ENCODE assay signal across 12 mouse cellular contexts in genomic region chr1:74891513-74891912, GRCm38 (mm10). TPM values are rescaled to one million over a fixed set of nuclear protein-coding genes. Genes with fewer than 3 reads are reported as not detected.
DNase-seq lines count a peak whose midpoint lies in the region; ATAC-seq lines count a peak whose summit lies in the region.
"Had no signal": no experiment of that assay in that cellular context is flagged by ENCODE, and none has a peak within 500 bp of the region (broad histone marks: within the 10 kb centered on the region; RNA-seq: fewer than 3 reads in every experiment).

No protein-coding gene starts in this region.

- H3K4me3 ChIP-seq in forebrain, embryonic 11.5 days (ENCODE audit: low read depth, low read length), result no peak overlapping the region
- H3K4me3 ChIP-seq in forebrain, embryonic 16.5 days (replicated peaks; ENCODE audit: low read length), result no peak overlapping the region
- no peak overlapping the region for H3K4me3 ChIP-seq in midbrain, embryonic 11.5 days (ENCODE audit: low read depth, low read length)
- no peak overlapping the region for H3K4me3 ChIP-seq in midbrain, embryonic 16.5 days (ENCODE audit: low read depth, low read length)
- no peak overlapping the region for H3K4me3 ChIP-seq in neural tube, embryonic 11.5 days (ENCODE audit: low read depth, low read length)

- no peak for ATAC-seq in forebrain, embryonic 11.5 days (replicated peaks; ENCODE audit: low FRiP score)
- no peak for ATAC-seq in forebrain, embryonic 16.5 days
- no peak for ATAC-seq in midbrain, embryonic 11.5 days (ENCODE audit: low FRiP score)
- ATAC-seq in midbrain, embryonic 16.5 days, result no peak
- no peak for ATAC-seq in neural tube, embryonic 11.5 days (ENCODE audit: insufficient read depth, low FRiP score, low TSS enrichment)
- no peak for ATAC-seq in megakaryocyte, adult 5-6 weeks (ENCODE audit: poor library complexity, severe bottlenecking)
- ATAC-seq: intestine, embryonic 16.5 days had no signal

- no peaks in the 10 kb centered on the region for H3K9me3 ChIP-seq in forebrain, embryonic 11.5 days (ENCODE audit: control insufficient read depth, low read length)
- no peaks in the 10 kb centered on the region for H3K9me3 ChIP-seq in forebrain, embryonic 16.5 days (ENCODE audit: control insufficient read depth, low read length)
- H3K9me3 ChIP-seq in midbrain, embryonic 11.5 days (ENCODE audit: control insufficient read depth, low read length), result no peaks in the 10 kb centered on the region
- no peaks in the 10 kb centered on the region for H3K9me3 ChIP-seq in midbrain, embryonic 16.5 days (replicated peaks; ENCODE audit: control insufficient read depth, low read length, poor library complexity, severe bottlenecking)
- no peaks in the 10 kb centered on the region for H3K9me3 ChIP-seq in neural tube, embryonic 11.5 days (ENCODE audit: control insufficient read depth, low read length)

- no peaks in the 10 kb centered on the region for H3K36me3 ChIP-seq in forebrain, embryonic 11.5 days (ENCODE audit: control insufficient read depth, insufficient read depth, low read length)
- H3K36me3 ChIP-seq in forebrain, embryonic 16.5 days (ENCODE audit: control insufficient read depth, insufficient read depth), result no peaks in the 10 kb centered on the region
- H3K36me3 ChIP-seq in midbrain, embryonic 11.5 days (ENCODE audit: control insufficient read depth, insufficient read depth, low read length), result no peaks in the 10 kb centered on the region
- H3K36me3 ChIP-seq in midbrain, embryonic 16.5 days (ENCODE audit: control insufficient read depth, insufficient read depth, low read length), result no peaks in the 10 kb centered on the region
- H3K36me3 ChIP-seq in neural tube, embryonic 11.5 days (ENCODE audit: control insufficient read depth, insufficient read depth, low read length), result no peaks in the 10 kb centered on the region

- WGBS in forebrain, embryonic 11.5 days, result 3% methylated on average over 2 of the region's 8 CpGs
- whole genome bisulfite sequencing in forebrain, embryonic 16.5 days, result 3% methylated on average over 2 of the region's 8 CpGs
- WGBS in midbrain, embryonic 11.5 days, result 0% methylated on average over 2 of the region's 8 CpGs
- WGBS in midbrain, embryonic 16.5 days, result 3% methylated on average over 2 of the region's 8 CpGs
- WGBS in neural tube, embryonic 11.5 days, result 1% methylated on average over 8 of the region's 8 CpGs

- no peak overlapping the region for H3K9ac ChIP-seq in forebrain, embryonic 11.5 days (ENCODE audit: low read length)
- H3K9ac ChIP-seq in forebrain, embryonic 16.5 days (replicated peaks; ENCODE audit: low read depth, low read length), result no peak overlapping the region
- H3K9ac ChIP-seq in midbrain, embryonic 11.5 days (ENCODE audit: low read length), result no peak overlapping the region
- H3K9ac ChIP-seq in midbrain, embryonic 16.5 days (ENCODE audit: low read depth, low read length), result no peak overlapping the region
- H3K9ac ChIP-seq in neural tube, embryonic 11.5 days (ENCODE audit: low read length), result no peak overlapping the region

- H3K27ac ChIP-seq in forebrain, embryonic 11.5 days (ENCODE audit: low read depth, low read length), result no peak overlapping the region
- no peak overlapping the region for H3K27ac ChIP-seq in forebrain, embryonic 16.5 days (ENCODE audit: low read length)
- H3K27ac ChIP-seq in midbrain, embryonic 11.5 days (ENCODE audit: low read depth, low read length), result no peak overlapping the region
- no peak overlapping the region for H3K27ac ChIP-seq in midbrain, embryonic 16.5 days (ENCODE audit: low read length)
- H3K27ac ChIP-seq in neural tube, embryonic 11.5 days (ENCODE audit: low read depth, low read length), result no peak overlapping the region

- peak; percentile 69 for DNase-seq in forebrain, embryonic 11.5 days (ENCODE audit: low spot score)
- DNase-seq in midbrain, embryonic 11.5 days (ENCODE audit: low spot score, missing footprints), result peak; percentile 90
- peak; percentile 85 for DNase-seq in embryo, embryonic 10 days (ENCODE audit: low spot score)
- peak; percentile 66 for DNase-seq in neural tube, embryonic 11.5 days (ENCODE audit: low spot score)
- DNase-seq in left cerebral cortex, adult 18-20 months (ENCODE audit: low spot score in 2 of 2), result no peak
- DNase-seq: cerebellum, adult 8-10 months; gastrocnemius, postnatal 25 days had no signal

- peaks cover 1% of the 10 kb centered on the region; the same call in 1 of the 2 replicates for H3K4me1 ChIP-seq in forebrain, embryonic 11.5 days (replicated peaks; ENCODE audit: control insufficient read depth, insufficient read depth, low read length)
- H3K4me1 ChIP-seq in forebrain, embryonic 16.5 days (replicated peaks; ENCODE audit: control insufficient read depth, insufficient read depth, low read length), result peaks cover 7% of the 10 kb centered on the region
- no peaks in the 10 kb centered on the region; the same call in 1 of the 2 replicates for H3K4me1 ChIP-seq in midbrain, embryonic 11.5 days (ENCODE audit: control insufficient read depth, insufficient read depth, low read length)
- peaks cover 15% of the 10 kb centered on the region for H3K4me1 ChIP-seq in midbrain, embryonic 16.5 days (ENCODE audit: control insufficient read depth, insufficient read depth, low read length)
- H3K4me1 ChIP-seq in neural tube, embryonic 11.5 days (ENCODE audit: control insufficient read depth, insufficient read depth, low read length), result peaks cover 6% of the 10 kb centered on the region

- no peak overlapping the region for H3K4me2 ChIP-seq in forebrain, embryonic 11.5 days (ENCODE audit: low read depth, low read length, severe bottlenecking)
- no peak overlapping the region for H3K4me2 ChIP-seq in forebrain, embryonic 16.5 days (ENCODE audit: low read length)
- H3K4me2 ChIP-seq in midbrain, embryonic 11.5 days, result no peak overlapping the region
- H3K4me2 ChIP-seq in midbrain, embryonic 16.5 days (ENCODE audit: low read length), result no peak overlapping the region
- H3K4me2 ChIP-seq in neural tube, embryonic 11.5 days (ENCODE audit: low read depth), result no peak overlapping the region

- H3K27me3 ChIP-seq in forebrain, embryonic 11.5 days (ENCODE audit: control insufficient read depth, insufficient read depth, low read length), result peaks cover 79% of the 10 kb centered on the region
- H3K27me3 ChIP-seq in forebrain, embryonic 16.5 days (replicated peaks; ENCODE audit: control insufficient read depth, insufficient read depth, low read length), result peaks cover 85% of the 10 kb centered on the region
- peaks cover 87% of the 10 kb centered on the region for H3K27me3 ChIP-seq in midbrain, embryonic 11.5 days (ENCODE audit: control insufficient read depth, insufficient read depth, low read length)
- peaks cover 79% of the 10 kb centered on the region for H3K27me3 ChIP-seq in midbrain, embryonic 16.5 days (ENCODE audit: control insufficient read depth, insufficient read depth, low read depth, low read length)
- H3K27me3 ChIP-seq in neural tube, embryonic 11.5 days (ENCODE audit: control insufficient read depth, insufficient read depth, low read length), result peaks cover 88% of the 10 kb centered on the region

RNA-seq across cellular contexts. Expression of gene Cryba2, which starts 1.4 kb away (rescaled TPM):
- not detected in 2 replicates for polyA plus RNA-seq in forebrain, embryonic 11.5 days (2014; fragmentation: Nextera tagmentation; extraction: Ambion mirVana)
- not detected in 2 replicates for polyA plus RNA-seq in forebrain, embryonic 16.5 days (2015; fragmentation: Nextera tagmentation; extraction: Ambion mirVana)
- polyA plus RNA-seq in midbrain, embryonic 11.5 days (2014; fragmentation: Nextera tagmentation; extraction: Ambion mirVana), result 0.19 TPM in 1 of 2 replicates, not detected in the other
- 0.45 and 0.51 TPM in 2 replicates for polyA plus RNA-seq in midbrain, embryonic 16.5 days (2015; fragmentation: Nextera tagmentation; extraction: Ambion mirVana)
- polyA plus RNA-seq in neural tube, embryonic 11.5 days (2014; fragmentation: Nextera tagmentation; extraction: Ambion mirVana), result not detected in 2 replicates
- total RNA-seq in megakaryocyte, adult 5-6 weeks (2015), result not detected in 2 replicates
- not detected in 2 replicates for total RNA-seq in megakaryocyte, adult 5-6 weeks (2017)
- under 1 TPM in 1 of 2 experiments, not detected in 1; 0.80 TPM for total RNA-seq in left cerebral cortex, adult 18-20 months (2021)
- total RNA-seq: gastrocnemius, postnatal 25 days had no signal
- polyA plus RNA-seq: lung, embryonic 16.5 days had no signal

RNA-seq across cellular contexts. Expression of gene Fev, which starts 6.3 kb away (rescaled TPM):
- not detected in 2 replicates for polyA plus RNA-seq in forebrain, embryonic 11.5 days (2014; fragmentation: Nextera tagmentation; extraction: Ambion mirVana)
- polyA plus RNA-seq in forebrain, embryonic 16.5 days (2015; fragmentation: Nextera tagmentation; extraction: Ambion mirVana), result not detected in 2 replicates
- 0.41 and 0.69 TPM in 2 replicates for polyA plus RNA-seq in midbrain, embryonic 11.5 days (2014; fragmentation: Nextera tagmentation; extraction: Ambion mirVana)
- polyA plus RNA-seq in midbrain, embryonic 16.5 days (2015; fragmentation: Nextera tagmentation; extraction: Ambion mirVana), result 1.6 and 2.9 TPM in 2 replicates
- 0.20 TPM in 1 of 2 replicates, not detected in the other for polyA plus RNA-seq in neural tube, embryonic 11.5 days (2014; fragmentation: Nextera tagmentation; extraction: Ambion mirVana)
- total RNA-seq in megakaryocyte, adult 5-6 weeks (2015), result not detected in 2 replicates
- total RNA-seq in megakaryocyte, adult 5-6 weeks (2017), result not detected in 2 replicates
- total RNA-seq in left cerebral cortex, adult 18-20 months (2021), result not detected
- total RNA-seq: gastrocnemius, postnatal 25 days had no signal
- polyA plus RNA-seq: lung, embryonic 16.5 days had no signal

RNA-seq across cellular contexts. Expression of gene Cdk5r2, which starts 36.8 kb away (rescaled TPM):
- polyA plus RNA-seq in forebrain, embryonic 11.5 days (2014; fragmentation: Nextera tagmentation; extraction: Ambion mirVana), result 1.2 and 1.4 TPM in 2 replicates
- 2.2 and 2.8 TPM in 2 replicates for polyA plus RNA-seq in forebrain, embryonic 16.5 days (2015; fragmentation: Nextera tagmentation; extraction: Ambion mirVana)
- polyA plus RNA-seq in midbrain, embryonic 11.5 days (2014; fragmentation: Nextera tagmentation; extraction: Ambion mirVana), result 5.7 and 5.8 TPM in 2 replicates
- 8.1 and 9.7 TPM in 2 replicates for polyA plus RNA-seq in midbrain, embryonic 16.5 days (2015; fragmentation: Nextera tagmentation; extraction: Ambion mirVana)
- 4.0 and 4.5 TPM in 2 replicates for polyA plus RNA-seq in neural tube, embryonic 11.5 days (2014; fragmentation: Nextera tagmentation; extraction: Ambion mirVana)
- not detected in 2 replicates for total RNA-seq in megakaryocyte, adult 5-6 weeks (2015)
- total RNA-seq in megakaryocyte, adult 5-6 weeks (2017), result not detected in 2 replicates
- 100 to 1,000 TPM; 315 to 347 TPM for total RNA-seq in left cerebral cortex, adult 18-20 months (2021)
- total RNA-seq: gastrocnemius, postnatal 25 days had no signal
- polyA plus RNA-seq: lung, embryonic 16.5 days had no signal

RNA-seq across cellular contexts. Expression of gene Cfap65, which starts 43.9 kb away (rescaled TPM):
- polyA plus RNA-seq in forebrain, embryonic 11.5 days (2014; fragmentation: Nextera tagmentation; extraction: Ambion mirVana), result 0.11 and 0.25 TPM in 2 replicates
- 0.39 and 0.45 TPM in 2 replicates for polyA plus RNA-seq in forebrain, embryonic 16.5 days (2015; fragmentation: Nextera tagmentation; extraction: Ambion mirVana)
- 0.03 and 0.04 TPM in 2 replicates for polyA plus RNA-seq in midbrain, embryonic 11.5 days (2014; fragmentation: Nextera tagmentation; extraction: Ambion mirVana)
- polyA plus RNA-seq in midbrain, embryonic 16.5 days (2015; fragmentation: Nextera tagmentation; extraction: Ambion mirVana), result 1.3 and 1.4 TPM in 2 replicates
- polyA plus RNA-seq in neural tube, embryonic 11.5 days (2014; fragmentation: Nextera tagmentation; extraction: Ambion mirVana), result 0.08 TPM in 1 of 2 replicates, not detected in the other
- not detected in 2 replicates for total RNA-seq in megakaryocyte, adult 5-6 weeks (2015)
- total RNA-seq in megakaryocyte, adult 5-6 weeks (2017), result not detected in 2 replicates
- 1 to 10 TPM; 2.8 to 3.0 TPM for total RNA-seq in left cerebral cortex, adult 18-20 months (2021)
- total RNA-seq: gastrocnemius, postnatal 25 days had no signal

RNA-seq across cellular contexts. Expression of gene Ihh, which starts 60.0 kb away (rescaled TPM):
- 0.07 and 0.35 TPM in 2 replicates for polyA plus RNA-seq in forebrain, embryonic 11.5 days (2014; fragmentation: Nextera tagmentation; extraction: Ambion mirVana)
- polyA plus RNA-seq in forebrain, embryonic 16.5 days (2015; fragmentation: Nextera tagmentation; extraction: Ambion mirVana), result 0.16 TPM in 2 replicates
- 0.22 TPM in 1 of 2 replicates, not detected in the other for polyA plus RNA-seq in midbrain, embryonic 11.5 days (2014; fragmentation: Nextera tagmentation; extraction: Ambion mirVana)
- polyA plus RNA-seq in midbrain, embryonic 16.5 days (2015; fragmentation: Nextera tagmentation; extraction: Ambion mirVana), result 0.16 and 0.32 TPM in 2 replicates
- not detected in 2 replicates for polyA plus RNA-seq in neural tube, embryonic 11.5 days (2014; fragmentation: Nextera tagmentation; extraction: Ambion mirVana)
- total RNA-seq in megakaryocyte, adult 5-6 weeks (2015), result 0.11 TPM in 1 of 2 replicates, not detected in the other
- not detected in 2 replicates for total RNA-seq in megakaryocyte, adult 5-6 weeks (2017)
- under 1 TPM; 0.30 to 0.72 TPM for total RNA-seq in left cerebral cortex, adult 18-20 months (2021)

Comparison
In these comparisons a context has a peak if more than half of its experiments do, and no peak if none do; other contexts are left out.
1. DNase-seq: peak in forebrain, embryonic 11.5 days (single experiment), midbrain, embryonic 11.5 days (single experiment), embryo, embryonic 10 days (single experiment) and neural tube, embryonic 11.5 days (single experiment); none in left cerebral cortex, adult 18-20 months (0 of 2).